Mouse (Mus musculus) spleen, adult 2 months (tissue): Measurements from ENCODE around the gene Cir1.

ENCODE experiments used
- CTCF ChIP-seq: fragments of 200-500 bp; IDR thresholded peaks from 2 replicates; pipeline ENCODE4 v1.5.1; 2011; ENCODE audit warnings: mild to moderate bottlenecking, inconsistent platforms; ENCODE audit not compliant: insufficient read depth, insufficient read length, insufficient replicate concordance; ENCODE audit errors: extremely low read depth
- POLR2A ChIP-seq: fragments of 200-500 bp; IDR thresholded peaks from 2 replicates; pipeline ENCODE4 v1.6.1; 2011; ENCODE audit warnings: low read depth, low read length, inconsistent platforms

DNA sequence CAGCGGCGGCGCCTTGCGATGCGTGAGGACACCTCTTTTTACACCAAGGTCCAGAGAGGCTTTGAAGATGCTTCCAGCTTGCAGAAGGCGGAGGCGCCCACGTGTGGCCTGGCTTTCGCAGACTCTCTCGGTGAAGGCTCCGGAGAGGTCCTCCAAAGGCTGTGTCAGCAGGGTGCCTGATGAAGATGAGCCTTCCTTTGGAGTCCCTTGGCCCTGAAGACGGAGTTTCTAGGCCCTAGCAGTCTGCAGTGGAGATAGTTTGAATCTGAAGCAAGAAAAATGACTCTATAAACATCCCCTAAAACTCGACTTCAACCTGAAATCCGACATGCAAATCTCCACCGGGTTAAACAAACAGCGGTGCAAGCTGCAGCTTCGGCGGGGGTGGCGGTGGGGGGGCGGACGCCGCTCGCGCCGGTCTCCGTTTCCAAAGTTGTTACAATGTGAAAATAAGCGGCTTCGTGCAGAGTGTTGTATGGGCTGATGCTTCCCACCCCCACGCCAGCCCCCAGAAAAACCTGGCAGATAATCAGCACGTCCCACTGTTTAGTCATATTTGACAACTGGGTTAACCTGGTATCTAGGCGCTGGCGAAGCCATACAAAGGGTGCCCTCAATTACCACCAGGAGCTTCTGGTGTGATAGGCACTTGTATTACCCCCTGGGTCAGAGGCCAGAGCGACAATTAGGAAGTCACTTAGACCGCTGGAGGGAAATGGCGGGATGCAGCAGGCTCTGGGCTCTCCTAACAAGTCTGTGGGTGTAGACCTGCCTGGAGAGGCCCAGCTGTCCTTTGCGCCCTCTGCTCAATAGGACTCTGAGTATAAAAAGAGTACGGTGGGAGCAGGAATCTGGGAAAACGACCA lies 41.7 kb downstream of the Cir1 start:
- TF ChIP-seq POLR2A, result no peak
- TF ChIP-seq CTCF, result no peak
